Mouse (Mus musculus): Measurements from ENCODE around the gene Yju2.

DNA sequence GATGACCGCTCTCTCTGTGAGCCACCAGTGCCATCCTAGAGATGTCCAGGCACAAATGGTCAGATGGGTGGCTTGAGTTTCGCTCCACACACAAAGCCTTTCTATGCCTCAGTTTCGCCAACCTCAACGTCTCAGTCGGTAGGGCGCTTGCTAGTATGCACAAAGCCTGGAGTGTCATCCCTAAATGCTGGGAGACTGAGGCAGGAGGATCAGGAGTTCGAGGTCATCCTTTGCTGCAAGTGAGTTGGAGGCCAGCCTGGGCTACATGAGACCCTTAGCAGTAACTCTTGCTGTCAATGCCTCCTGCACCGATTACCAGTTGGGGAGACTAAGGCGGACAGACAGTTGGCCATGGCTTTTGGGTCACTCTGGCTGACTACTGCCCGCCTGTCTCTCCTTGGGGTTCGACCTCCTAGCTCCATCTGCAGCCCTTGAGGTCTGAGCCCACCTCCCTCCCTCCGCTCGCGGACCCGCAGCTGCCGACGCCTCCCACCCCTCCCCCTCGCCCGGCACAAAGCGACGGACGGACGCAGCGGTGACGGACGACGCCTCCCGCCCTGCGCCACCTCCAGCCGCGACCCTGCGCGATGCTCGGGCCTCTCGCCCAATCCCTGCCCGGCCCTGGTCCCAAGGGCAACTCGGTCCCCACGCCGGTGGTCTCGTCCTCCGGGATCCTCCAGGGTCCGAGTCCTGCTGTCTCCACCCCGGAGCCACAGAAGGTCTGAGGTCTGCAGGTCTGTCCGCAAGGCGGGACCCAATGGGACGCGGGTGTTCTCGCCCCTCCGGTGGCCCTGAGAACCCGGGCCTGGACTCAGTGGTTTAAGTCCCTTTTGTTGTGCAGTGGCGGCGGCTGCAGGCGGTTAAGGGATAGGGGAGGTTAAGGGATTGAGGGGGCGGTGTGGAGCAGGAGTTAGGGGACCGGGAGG lies 11.3 kb downstream of the Yju2 start, which contains the start of gene Shd:
- peak; percentile 46; the same call in 1 of the 2 replicates for TF ChIP-seq POLR2A (IDR thresholded peaks at IDR 0.05; ENCODE audit: borderline replicate concordance, insufficient read depth, low read length)
- TF ChIP-seq CTCF (IDR thresholded peaks at IDR 0.05; ENCODE audit: borderline replicate concordance, insufficient read depth, low read depth, low read length): no peak
